Mouse (Mus musculus) urinary bladder, postnatal 36 days (tissue): ENCODE data around the gene Olfr594.
"Not testable (repeated sequence)": the region's sequence is repeated elsewhere in the genome, so short reads cannot be mapped to it uniquely, and the experiment has no call there.

Source experiments
- DNase-seq, 2 experiments: peaks; one replicate each; pipeline ENCODE4 v3.0.0; 2022; ENCODE audit warnings: low spot score in 2 of 2, mixed read lengths in 1 of 2

Gene Olfr594

DNA sequence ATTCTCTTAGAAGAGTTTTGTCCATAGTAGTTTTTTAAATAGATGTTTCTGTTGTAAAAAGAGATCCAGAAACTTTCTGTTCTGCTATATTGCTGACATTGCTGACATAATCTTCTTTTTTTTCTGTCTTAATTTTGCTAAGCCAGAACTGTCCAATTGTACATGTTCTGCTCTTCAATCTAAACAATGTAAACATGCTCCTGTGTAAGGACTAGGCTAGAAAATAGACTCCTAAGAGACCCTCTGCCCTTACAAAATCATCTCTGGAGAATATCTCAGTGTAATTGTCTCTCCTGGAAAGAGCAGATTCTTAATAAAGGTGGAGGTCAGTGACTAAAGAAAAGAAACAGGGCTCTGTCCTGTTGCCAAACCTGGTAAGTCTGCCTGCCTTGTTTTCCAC, at the start of gene Olfr594:
Gene Olfr594, plus strand, starts transcription at position 301 of the 400 bp plus-strand sequence.
- DNase-seq, result no peak

DNA sequence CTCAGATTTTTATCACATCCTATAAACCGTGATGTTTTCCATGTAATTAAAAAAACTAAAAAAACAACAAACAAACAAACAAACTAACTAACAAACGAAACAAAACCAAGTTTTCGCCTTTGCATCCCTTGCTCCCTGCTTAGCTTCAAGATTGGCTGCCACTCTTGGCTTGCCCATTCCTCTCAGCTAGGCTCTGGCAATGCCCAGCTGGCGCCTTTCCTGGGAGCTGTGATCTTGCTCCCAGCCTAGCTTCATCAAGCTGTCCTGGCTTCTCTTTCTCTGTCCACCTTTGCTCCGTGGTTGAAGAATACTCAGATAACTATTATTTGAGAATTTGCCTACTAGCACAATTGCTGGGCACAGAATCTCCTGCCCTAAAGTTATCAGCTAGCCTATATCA, 47.1 kb upstream of the Olfr594 start:
- no peak for DNase-seq

DNA sequence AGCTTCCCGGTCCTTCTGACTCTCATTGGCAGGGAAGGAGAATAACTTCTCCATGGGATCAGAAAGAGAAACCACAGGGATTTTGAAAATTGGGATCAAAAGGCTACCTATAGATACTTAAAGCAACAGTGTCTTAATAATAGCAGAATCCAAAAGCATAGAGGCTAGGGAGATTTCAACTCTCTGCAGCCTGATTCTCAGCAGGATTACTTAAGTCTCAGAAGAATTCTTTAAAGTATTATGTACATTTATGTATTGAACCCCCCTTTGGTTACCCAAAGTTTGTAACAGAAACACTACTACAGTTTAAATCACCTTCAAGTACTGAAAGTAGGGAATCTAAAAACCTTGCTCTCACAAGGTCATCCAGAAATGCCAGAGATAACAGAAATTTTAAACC, 38.6 kb upstream of the Olfr594 start, which contains the start of gene Olfr591:
Gene Olfr591, minus strand, starts transcription at position 101 of the 400 bp plus-strand sequence.
- DNase-seq, result no peak

DNA sequence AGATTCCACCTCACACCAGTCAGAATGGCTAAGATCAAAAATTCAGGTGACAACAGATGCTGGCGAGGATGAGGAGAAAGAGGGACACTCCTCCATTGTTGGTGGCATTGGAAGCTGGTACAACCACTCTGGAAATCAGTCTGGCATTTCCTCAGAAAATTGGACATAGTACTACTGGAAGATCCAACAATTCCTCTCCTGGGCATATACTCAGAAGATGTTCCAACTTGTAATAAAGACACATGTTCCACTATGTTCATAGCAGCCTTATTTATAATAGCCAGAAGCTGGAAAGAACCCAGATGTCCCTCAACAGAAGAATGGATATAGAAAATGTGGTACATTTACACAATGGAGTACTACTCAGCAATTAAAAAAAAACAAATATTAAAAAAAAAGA, 32.3 kb upstream of the Olfr594 start, which contains the start of gene Olfr592:
Gene Olfr592, plus strand, starts transcription at position 301 of the 400 bp plus-strand sequence.
- not testable (repeated sequence) for DNase-seq

DNA sequence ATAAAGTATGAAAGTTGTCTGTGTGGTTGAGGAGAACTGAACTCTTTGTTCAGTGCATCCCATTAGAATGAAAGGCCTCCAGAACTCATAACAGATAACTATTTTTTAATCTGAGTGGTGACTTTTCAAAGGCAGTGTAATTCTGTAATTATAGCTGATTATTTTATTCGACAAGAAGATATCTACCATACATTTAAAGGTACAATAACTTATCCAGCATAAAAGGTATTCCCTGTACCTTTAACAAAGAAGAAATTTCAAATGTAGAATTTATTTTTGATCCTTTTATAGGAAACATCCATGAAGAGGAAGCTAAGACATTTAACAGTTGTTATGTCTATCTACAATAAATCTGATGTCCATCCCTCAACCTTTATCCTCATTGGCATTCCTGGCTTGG, 5.2 kb upstream of the Olfr594 start, which contains the start of gene Olfr593:
Gene Olfr593, plus strand, starts transcription at position 301 of the 400 bp plus-strand sequence.
- DNase-seq, result no peak

DNA sequence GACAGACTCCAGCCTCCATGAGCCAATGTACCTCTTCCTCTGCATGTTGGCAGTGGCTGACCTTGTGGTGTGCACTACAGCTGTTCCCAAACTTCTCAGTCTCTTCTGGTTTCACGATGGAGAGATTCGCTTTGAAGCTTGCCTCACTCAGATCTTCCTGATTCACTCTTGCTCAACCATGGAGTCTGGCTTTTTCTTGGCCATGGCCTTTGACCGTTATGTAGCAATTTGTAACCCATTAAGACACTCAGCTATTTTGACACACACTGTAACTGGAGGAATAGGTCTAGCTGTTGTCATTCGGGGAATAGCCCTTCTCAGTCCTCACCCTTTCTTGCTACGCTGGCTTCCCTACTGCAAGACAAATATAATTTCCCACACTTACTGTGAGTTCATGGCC, 4.7 kb upstream of the Olfr594 start:
- not testable (repeated sequence) for DNase-seq

DNA sequence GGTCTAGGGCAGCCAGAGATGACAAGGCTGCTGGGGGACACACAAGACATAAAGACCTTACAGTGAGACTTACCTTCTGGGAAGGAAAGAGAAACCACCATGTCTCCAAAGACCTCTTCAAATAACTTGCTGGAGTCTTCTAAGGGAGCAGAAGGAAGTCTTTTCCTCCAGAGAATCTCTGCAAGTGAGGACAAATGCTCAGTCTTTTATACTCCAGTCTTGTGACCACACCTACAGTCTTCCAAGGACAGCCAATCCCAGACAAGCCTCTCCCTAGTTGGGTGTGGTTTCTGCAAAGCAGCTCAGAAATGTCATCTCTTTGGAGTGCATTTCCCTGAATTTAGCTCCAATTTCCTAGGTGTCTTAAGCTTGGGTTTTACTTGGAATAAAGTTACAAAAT, 35.6 kb downstream of the Olfr594 start, which contains the start of gene Usp17ld:
Gene Usp17ld, minus strand, starts transcription at position 101 of the 400 bp plus-strand sequence.
- not testable (repeated sequence) for DNase-seq
